Mouse (Mus musculus): Measurements from ENCODE around the gene Tfpi.
"Not testable (repeated sequence)": the region's sequence is repeated elsewhere in the genome, so short reads cannot be mapped to it uniquely, and the experiment has no call there.

Tfpi gene

DNA sequence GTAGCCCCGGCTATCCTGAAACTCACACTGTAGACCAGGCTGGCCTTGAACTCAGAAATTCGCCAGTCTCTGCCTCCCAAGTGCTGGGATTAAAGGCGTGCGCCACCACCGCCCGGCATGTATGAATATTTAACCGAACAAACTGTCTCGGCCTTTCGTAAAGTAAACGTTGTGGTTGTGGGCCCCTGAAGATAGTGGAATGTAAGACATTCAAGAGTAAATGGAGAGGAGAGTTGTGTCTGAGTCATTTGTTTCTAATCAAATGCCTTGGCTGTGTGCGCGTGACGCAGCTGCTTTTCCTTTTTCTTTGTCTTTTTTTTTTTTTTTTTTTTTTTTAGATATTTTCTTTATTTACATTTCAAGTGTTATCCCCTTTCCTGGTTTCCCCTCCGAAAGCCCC is 88.0 kb downstream of the Tfpi start:
- not testable (repeated sequence) for DNase-seq (ENCODE audit: low spot score)

DNA sequence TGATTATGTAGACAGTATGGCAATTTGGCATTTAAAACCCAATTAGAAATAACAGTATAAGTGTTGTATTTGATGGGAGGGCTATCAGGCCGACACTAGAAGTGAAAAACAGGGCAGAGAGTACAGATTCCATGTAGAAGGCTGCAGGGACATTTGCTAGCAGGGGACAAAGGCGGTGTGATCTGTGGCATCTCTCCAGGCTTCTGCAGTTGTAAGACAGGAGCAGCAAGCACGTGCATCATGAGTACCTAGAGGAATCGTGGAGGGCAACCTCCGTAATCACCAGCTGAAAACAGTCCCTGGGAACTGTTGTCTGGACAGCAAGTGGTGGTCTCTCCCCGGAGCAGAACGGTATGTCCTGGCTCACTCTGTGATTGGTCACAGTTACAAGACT is 88.6 kb downstream of the Tfpi start:
- DNase-seq (ENCODE audit: low spot score), result no peak

DNA sequence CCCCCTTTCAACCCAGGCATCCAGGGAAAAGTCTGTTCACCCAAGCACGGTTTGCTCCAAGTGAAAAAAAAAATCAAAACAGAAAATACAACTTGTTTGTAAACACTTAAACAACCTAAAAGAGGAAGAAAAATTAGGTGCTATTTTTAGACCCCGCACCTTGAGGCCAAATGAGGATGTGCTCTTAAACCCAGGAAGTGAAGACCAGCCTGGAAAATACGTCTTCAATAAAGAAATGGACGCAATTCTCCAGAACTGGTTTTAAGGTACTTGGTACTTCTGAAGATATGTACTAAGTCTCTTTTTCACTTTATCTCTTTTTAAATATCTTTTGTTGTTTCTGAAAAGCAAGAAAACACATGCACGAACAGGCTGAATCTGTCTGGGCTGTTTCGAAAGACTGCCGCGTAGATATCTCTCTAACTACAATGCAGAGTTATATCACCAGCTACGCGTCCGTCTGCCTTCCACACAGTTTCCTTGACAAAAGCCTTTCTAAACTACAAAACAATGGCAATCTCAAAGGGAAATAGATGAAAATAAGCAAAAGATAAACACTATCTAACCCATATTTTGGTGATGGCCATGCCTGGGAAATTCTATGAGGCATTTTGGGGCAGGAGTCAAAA is 89.1 kb downstream of the Tfpi start:
- no peak for DNase-seq (ENCODE audit: low spot score)

DNA sequence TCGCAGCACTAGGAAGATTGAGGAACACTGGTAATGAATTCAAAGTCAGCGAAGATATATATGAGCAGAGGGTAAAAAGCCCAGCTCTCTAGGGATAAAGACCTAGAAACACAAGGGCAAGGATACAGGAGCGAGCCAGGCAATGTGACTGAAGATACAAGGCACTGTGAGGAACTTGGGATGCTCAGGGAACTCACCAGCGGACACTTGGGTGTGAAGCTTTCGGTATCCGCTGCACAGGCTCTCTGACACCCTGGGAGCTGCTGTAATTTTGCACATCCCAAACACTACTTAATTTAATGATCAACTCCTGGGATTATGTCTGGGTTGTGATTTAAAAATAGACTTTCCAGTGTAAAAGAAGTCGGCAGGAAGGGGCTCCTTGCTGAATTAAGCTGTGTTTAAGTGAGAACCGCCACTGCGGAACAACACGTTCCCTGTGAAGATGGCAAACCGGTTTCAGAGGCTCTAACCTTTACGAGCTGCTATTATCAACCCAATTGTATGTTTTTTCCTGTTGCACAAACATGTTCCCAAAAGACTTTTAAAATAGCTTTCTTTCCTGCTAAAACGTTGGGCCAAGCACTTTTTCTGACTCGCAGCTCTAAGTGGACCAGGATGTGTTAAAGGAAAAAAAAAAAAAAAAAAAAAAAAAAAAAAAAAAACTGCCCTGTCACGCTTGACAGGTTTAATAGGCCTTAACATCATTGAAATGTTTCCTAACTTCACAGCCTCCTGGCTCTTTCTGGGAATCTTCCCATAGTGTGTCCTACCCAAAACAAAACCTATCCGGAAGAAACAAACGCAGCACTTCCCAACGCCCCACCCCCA is 89.8 kb downstream of the Tfpi start:
- DNase-seq (ENCODE audit: low spot score), result peak; percentile 13

DNA sequence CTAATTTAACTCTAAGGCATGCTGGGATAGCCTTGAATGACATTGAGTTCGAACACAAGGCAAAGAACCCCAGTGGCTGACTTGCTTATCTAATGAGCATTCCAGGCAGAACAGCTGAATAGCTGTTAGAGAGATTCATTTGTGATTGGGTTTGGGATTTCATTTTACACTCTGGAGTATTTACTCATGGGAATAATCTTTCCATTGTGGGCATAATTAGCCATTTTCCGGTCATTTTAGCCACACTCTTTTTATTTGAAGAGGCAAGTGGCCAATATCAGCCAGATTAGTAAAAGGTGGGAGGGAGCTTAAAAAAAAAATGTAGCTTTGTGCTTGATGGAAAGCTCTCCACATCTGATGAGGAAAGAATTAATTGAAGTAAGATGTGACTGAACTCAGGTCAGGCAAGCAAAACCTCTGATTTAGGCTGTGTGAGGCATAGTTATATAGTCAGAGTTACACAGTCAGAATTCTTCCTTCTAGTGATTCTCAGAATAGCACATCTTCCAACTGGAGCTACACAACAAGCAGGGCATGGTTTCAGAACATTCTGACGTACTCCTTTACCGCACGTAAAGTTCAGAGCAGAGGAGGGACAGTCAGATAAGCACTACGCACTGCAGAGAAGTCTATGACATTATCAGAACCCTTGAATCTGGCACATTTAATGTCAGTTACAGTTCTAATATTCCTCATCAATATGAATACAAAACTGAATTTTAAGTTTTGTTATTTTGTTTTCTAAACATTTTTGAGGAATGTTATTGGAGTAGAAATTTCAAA is 91.5 kb downstream of the Tfpi start:
- DNase-seq (ENCODE audit: low spot score), result no peak

DNA sequence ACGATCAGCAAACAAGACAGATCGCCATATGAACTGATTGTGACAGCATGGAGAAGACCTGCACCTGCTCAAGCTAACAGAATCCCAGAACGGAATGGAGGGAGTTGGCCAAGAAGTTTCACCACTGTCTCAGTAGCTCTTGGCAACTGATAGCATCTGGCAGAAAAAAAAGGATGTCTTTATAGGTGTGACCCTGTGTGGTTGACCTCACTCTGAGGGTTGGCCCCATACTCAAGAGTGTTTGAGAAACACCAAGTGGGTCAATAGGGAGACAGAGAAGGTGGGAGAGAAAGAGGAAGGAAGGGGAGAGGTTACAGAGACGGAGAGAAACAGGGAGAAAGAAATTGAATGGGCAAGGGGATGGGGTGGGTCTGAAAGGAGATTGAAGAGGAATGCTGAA is 92.7 kb downstream of the Tfpi start:
- DNase-seq (ENCODE audit: low spot score), result no peak

Data from yolk sac, embryonic 10.5 days (tissue).